Mouse (Mus musculus) naive thymus-derived CD4-positive, alpha-beta T cell, adult 2 months (primary cell): Measurements from ENCODE around the gene Cic.
A peak's percentile ranks its signal among the peaks of the same experiment; 100 is the strongest.

Experiments
- DNase-seq: peaks from one replicate; pipeline ENCODE4 v3.0.0-alpha.2; 2011; ENCODE audit warnings: low read depth

Gene Cic

DNA sequence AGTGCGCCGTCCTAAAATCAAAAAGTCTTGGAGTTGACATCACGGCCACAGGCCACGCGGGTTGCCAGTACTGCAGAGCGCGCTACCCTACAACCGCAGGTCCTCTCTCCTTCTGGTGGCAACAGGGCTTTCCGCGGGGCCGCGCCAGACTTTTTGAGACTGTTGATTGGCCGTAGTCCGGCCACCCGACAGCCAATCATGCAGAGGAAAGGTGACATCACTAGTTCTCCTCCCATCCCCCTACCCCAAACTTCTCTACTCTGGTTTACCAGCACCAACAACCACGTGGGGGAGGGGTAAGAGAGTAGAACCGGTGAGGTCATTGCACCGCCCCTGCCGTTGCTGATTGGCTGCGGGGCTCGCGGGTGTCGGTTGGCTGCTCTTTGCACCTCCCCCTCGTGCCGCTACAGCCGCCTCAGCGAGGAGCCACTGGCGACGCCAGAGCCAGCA is at the start of gene Cic:
Gene Cic, plus strand, starts transcription at position 404 of the 450 bp plus-strand sequence.
- DNase-seq, result peak; percentile 100

DNA sequence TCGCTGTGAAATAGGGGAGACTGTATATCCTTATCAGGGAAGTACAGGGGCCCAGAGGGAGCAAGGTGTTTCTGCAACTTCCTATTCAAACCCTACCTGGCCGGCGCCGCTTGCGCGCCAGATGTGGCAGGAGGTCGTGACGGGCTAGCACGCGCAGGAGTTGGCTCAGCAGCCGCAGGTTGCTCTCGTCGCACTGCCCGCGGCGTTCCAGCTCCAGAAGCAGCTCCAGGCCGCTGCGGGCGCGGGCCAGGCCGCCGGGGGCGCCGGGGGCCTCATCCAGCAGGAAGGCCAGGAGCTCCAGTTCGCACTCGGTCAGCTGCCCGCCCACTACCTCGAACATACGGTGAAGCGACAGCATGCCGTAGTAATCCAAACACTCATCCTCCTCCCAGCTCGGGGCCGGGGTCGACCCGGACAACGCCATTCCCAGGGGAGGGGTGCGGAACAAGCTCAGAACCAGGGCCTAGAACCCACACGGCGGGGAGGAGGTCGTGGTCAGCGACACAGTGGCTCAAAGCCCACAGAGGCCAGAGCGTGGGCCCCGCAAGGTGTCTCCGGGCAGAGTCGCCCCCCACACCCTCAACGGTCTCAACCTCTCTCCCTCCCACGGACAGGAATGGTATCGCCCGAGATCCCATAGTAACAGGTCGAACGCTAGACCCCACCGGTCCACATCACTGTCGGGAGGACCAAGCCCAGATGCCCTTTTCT is 48.6 kb upstream of the Cic start:
- peak; percentile 77 for DNase-seq

DNA sequence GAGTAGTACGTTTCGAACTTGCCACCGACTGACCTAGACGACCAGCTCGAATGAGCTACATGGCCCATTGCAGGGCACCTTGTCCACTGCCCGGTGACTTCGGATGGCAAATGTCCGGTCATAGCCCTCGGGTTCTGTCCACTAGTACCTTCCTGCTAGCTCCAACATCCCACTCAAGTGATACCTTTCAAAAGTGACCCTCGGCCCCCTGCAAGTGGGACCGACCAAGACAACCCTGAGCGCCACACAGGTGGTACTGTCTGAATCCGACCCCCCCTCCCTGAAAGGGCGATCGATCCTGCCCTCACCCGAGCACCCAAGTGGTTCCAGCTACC is 48.1 kb upstream of the Cic start:
- no peak for DNase-seq

DNA sequence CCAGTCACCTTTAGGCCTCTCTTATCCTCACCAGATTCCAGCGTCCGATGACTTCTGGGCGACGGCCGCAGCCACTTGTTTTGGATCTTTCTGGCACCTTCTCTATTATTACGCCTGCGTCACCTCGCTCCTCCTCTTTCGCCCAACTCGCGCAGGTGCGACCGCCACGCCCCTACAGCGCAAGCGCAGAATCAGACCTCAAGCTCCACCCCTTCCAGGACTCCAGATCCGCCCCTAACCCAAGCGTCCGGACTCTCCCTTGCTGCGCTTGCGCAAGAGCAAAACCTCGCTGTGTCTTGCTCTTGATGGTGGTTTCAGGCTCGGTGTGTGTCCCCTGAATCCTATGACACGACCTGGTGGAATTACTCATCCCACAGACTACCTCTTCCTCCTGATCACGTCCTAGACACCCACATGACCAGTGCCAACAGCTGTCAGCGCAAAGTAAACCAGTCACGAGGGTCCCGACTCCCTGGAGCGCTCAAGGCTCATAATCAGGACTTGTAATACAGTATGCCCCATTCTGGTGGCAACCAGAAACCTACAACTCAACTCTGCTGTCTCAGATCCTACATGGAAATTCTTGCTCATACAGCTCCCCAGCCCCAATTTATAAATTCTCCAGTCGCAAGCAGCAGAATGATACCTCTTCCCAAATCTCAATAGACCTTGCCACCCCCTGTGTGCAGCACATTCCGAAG is 47.6 kb upstream of the Cic start:
- peak; percentile 99 for DNase-seq

DNA sequence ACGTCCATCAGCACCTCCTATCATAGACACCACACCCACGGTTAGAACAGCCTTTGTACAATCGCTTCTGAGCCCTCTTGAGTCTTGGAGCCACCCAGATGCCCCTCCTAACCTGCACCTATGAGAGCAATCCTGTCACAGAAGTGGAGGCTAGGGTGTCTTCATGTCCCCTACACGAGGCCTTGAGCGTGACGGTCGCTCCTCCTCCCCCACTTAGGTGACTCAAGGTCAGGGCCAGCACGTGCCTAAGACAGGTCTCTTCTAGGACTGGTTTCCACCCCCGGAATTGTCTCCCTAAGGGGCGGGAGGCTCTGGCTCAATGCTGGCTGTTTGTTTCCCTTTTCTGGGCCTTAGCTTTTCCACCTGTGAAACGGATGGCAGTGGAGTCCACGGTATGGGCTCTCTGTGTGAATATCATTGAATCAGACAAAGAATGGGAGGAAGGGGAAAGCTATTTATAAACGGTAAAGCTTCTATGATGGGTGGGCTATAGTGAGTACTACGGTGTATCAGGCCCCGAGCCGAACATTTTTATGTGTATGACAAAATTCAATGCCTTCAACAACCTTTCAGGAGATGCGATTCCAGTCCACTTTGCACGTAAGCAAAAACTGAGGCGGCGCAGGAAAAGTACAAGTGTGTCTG is 46.9 kb upstream of the Cic start, which contains the start of gene Dedd2:
Gene Dedd2, minus strand, starts transcription at position 159 of the 645 bp plus-strand sequence.
- DNase-seq, result peak; percentile 61

DNA sequence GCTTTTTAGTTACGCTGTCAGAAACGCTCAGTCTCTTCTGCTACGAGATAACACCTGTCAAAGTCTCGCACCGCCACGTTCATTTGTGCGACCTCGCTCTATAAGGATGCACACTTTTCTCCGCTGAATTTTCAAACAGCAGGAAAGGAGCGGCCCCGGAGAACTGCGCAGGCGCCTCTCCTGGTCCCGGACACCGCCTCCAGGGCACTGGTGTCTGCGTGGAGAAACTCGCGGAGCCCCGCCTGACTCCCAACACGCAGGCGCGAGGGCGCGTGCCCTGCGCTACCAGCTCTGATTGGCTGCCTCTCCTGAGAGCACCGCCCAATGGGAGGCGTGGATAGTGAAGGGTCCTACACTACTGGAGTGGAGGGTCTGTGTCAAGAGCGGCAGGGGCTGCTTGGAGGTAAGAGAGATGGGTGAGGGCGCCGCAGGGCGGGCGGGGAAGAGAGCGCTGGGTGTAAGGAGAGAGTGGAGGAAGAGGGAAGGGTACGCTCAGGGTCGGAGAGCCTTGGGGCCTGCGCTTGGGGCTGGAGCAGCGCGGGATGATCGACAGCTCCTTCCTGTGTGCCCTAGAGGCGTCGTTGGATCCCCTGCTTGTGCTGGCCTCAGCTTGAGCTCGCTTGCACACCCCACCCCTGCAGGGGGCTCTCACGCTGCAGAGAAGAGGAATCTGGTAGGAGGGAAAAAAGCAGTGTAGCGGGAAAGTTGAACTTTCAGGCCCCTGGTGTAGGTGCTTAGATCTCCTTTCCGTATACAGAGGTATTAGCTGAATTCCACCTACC is 46.2 kb upstream of the Cic start, which contains the start of gene Zfp526:
Gene Zfp526, plus strand, starts transcription at position 324 of the 782 bp plus-strand sequence.
- DNase-seq, result peak; percentile 98

DNA sequence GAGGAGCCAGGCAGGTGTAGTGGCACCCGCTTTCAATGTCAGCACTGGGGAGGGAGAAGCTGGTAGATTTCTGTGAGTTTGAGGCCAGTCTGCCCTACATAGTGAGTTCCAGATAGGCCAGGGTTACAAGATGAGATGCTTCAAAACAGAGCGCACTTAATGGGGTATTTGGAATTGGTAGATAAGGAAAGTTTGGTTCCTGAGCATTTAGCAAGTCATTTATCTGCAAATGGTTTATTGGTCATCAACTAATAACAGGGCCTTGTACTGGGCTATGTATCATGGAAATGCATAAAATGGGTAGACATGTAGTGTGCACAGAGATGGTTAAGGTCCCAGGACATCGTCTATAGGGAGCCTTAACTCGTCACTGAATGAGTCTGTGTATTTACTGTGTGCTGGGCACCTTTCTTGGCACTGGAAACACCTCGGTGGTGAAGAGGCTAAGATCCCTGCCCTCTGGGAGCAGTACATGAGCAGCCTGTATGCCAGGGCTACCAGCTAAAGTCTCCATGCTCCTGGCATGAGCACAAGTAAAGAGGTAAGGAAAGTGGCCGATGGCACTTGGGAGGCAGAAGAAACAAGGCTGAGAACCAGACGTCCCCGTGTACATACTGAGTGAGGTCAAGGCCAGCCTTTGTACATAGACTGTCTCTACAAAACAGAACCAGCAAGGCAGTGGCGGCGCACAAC is 45.1 kb upstream of the Cic start:
- no peak for DNase-seq

DNA sequence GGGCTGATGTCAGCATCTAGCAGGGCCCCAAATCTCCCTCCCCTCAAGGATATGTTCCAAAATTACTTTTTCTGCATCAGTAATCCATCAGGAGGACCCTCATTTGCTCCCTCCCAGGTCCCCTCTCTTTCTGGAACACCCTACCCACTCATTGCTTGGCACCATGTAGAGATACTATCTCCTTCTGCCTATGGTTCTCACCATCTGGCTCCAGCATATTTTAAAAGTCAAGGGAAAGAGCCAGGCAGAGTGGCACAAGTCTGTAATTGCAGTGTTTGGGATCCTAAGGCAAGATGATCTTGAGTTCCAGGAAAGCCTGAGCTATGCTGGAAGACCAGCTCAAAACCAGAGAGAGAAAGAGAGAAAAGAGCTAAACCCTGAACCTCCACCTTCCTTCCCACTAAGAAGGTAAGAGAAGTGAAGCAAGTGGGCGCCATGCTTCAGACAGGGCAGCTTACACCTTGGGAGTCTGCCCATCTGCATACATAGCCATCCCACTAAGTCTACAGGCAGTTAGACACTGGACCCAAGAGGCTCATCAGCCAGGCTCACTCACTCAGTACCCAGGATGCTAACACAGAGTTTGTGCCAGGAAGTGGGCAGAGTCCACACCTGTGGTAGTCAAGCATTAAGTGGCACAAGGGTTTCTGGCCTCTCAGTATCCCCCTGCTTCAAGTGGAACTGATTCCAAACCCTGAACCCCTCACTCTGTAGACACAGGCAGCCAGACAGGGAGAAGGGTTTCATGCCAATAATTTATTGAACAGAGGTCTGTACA is 39.8 kb upstream of the Cic start:
- no peak for DNase-seq

DNA sequence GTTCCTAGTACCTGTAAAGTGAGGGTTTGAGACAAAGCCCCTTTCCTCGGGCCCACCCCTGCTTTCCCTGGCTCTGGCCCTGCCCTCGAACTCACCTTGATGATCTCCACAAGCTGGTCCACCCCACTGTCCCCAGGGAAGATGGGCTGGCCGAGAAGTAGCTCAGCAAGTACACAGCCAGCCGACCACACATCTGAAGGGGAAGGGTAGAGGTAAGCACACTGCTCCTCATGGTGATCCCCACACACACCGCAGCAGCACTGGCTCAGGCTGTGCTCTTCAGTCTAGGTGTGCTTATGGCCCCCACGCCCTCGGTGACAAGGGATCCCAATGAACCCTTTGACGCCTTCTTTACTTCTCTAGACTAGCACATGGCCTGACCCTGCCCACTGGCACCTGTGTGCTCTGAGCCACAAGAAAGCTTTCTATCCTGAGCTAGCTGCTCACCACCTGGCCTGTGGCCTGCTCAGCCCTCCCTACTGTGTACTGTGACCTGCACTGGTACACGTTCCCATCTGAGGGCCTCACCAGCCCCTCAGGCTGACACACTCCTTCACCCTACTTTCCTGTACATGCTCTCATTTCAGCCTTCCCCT is 36.7 kb upstream of the Cic start:
- no peak for DNase-seq

DNA sequence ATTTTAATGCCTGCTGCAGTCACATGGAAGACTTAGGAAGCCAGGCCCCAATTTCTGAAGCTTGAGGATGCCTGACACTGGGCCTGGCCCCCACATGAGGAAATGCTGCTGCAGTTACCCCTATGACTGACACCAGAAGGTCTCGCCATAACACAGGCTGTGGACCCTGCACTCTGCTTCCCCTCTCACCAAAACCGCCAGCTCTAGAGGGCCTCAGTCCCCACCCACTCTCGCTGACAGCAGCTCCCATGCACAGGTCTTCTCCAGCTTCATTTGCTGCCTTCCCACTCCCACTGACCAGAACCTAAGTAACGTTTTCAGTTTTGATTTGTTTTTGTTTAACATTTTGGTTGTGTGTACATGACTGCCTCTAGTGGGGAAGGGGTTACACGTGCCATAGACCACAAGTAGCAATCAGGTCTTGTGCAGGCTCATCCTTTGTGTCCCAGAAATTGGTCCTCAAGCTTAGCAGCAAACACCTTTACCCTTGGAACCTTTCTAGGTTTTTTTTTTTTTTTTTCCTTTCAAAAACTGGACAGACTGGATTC is 35.3 kb upstream of the Cic start:
- DNase-seq, result peak; percentile 43

DNA sequence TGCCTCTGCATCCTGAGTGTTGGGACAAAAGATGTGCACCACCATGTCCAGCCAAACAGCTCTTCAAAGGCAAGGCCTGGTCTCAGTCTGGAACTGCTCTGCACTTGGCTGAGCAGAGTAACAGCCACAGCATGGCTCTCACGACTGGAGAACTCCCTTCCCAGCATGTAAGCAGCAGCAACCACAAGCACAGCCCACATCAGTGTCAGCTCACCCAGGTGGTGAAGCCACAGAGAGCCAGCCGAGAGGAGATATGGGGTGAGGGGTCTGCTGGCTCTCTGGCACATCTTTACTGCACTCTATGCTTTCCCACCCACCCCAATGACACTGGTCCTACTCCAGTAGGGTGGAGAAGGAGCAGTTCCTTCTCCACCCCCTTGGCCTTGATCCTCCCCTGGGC is 34.4 kb upstream of the Cic start:
- peak; percentile 47 for DNase-seq

DNA sequence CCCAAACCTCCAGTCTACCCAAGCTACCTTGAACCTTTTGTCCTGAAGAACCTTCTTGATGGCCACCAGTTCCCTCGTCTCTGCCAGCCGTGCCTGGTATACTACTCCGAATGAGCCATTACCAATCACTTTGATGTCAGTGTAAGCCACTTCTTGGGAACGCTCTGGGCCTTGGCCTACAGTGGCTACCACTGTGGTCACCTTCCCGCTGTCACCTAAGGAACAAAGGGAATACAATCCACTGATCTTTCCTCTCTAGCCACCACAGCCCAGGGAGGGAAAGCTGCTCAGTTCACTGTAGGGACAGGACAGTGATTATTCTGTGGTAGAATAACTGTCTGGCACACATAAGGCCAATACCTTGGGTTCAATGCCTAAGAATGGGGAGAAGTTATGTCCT is 32.0 kb upstream of the Cic start:
- no peak for DNase-seq

DNA sequence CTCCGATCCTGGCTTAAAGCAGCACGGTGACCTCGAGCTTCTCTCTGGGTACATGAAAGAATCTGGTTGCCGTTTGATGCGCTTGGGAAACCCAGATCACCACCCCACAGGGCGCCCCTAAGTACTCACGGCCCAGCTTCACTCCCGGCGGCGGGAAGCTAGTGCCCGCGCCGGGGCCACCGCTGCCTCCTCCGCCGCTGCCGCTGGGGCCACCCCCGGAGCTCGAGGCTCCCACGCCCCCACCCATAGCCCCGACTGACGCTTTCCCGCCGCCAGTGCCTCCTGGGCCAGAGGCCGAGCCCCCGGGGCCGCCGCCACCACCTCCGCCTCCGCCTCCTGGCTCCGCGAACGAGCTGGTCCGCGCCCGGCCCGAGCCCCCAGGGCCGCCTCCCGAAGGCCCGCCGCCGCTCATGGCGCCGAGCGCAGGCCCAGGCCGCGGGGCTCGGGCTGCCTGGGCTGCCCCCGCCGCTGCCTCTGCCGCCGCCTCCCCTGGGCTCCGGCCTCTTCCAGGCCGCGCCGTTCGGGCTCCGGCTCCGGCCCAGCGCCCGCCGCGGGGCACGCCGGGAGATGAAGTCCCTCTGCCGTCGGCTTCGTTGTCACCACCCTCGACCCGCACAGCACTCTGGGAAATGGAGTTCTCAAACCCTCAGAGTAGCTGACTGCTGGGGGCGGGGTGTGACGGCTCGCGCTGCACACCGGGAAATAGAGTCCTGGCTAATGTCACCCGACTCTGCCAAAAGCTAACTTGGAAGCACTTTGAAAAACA is 30.1 kb upstream of the Cic start, which contains the start of gene Gsk3a:
Gene Gsk3a, minus strand, starts transcription at position 603 of the 766 bp plus-strand sequence.
- DNase-seq, result peak; percentile 97

DNA sequence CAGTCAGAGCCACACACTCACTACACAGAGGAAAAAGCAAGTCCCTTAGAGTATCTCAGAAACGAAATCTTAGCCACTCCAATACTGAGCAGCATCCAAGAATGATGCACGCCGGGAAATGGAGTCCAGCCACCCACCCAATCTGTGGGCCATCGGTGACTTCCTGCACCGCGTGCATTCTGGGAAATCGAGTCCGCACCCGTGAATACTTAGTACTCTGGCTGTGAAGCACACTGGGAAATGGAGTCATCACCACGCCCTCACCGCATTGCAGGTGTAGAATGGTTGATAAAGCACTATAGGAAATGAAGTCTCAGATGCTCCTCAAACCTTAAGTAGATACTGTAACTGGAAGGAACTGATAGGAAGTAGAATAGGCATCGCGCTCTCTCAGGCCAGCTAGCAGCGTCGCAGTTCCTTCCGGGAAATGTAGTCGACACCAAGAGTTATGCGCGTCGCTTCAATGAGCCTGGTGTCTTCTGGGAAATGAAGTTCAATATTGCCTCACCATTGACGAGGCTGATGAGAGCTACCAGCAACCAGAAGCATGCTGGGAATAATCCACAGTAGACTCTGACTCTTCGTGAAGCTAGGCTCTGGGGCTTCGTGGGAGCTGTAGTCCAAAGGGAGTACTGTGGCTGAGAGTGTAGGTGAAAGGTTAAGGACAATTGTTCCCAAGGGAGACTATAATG is 29.3 kb upstream of the Cic start:
- DNase-seq, result peak; percentile 97

DNA sequence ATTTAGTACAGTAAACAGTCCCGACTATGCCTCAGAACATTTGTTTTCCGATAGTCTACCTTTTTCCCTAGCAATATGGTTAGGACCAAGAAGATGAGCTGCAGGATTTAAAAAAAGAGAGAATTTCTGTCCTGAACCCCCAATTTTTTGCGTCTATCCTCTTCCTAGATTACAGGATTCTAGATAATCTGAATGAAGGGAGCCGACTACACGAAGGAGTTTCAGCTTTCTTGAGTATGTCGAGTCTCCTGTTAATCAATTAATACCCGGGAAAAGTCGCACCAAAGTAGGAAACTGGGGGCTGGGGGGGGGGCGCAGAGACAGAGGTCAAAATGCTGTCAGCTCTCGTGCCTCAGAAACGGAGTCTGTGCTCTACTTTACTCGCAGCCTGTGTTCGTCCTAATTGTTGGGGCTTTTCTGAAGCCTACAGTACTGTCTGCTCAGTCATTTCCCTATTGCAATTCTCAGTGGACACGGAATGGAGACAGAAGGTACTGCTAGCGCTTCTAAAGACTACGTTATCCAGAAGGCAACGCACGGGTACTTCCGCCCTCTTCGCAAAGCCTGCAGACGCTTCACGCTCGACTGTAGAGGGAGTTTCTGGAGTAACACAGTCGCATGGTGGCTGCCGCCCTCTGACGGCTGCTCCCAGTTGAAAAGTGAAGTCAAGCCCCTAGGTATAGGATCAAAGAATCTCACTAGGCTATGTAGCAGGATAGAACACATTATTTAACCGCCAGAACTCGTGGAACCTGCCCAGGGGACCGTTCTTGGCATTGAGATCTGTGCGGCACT is 28.5 kb upstream of the Cic start:
- DNase-seq, result peak; percentile 94

DNA sequence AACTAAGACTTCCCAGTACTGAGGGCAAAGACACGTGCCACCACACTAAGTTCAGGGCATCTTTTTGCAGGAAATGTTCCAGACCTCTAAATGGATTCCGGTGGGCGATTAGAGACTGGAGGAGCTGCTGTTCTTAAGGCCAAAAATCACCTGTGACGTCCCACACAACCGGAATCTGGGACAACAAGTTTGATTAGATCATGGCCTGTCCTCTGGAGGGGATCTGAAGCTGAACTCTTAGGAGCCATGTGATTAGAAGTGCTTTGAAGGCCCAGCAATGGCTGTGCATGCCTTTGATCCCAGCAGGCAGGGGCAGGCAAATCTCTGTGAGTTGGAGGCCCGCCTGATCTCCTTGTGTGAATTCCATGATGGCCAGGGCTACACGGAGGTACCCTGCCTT is 26.9 kb upstream of the Cic start:
- DNase-seq, result no peak

DNA sequence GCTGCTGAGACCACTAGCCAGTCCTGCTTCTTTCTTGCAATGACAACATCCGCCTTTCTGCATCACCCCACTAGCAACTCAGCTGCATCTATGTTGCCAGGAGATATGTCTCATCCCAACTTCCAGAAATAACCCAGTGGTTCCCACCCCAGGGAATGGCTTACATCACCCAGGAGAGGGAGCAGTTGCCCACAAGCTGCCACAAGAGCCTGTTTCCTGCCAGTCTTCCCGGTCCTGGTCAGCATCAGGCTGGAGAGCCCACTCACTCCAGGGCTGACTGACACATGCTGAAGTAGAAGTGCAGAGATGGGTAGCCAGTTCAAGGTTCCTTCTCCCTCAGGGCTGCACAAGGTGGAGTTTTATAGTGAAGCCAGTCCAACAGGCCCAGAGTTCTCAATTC is 26.4 kb upstream of the Cic start:
- no peak for DNase-seq

DNA sequence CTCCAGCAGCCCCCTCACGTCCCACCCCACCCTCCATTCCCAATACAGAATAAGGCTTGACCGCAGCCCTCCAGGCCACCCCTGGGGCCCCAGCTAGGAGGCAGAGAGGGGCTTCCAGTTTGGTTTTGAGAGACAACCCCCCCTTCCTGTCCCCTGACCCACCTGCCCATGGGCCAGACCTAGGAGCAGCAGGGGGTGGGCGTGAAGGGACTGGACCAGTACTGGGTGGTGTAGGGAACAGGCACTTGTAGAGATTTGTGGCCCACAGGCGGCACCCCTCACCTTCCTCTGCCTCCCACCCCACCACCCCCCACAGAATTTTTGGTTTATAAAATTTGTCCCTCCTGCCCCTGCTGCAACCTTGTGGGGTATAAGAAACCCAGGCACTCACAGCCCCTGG is 24.1 kb upstream of the Cic start:
- no peak for DNase-seq
